Mouse (Mus musculus) myocyte (in vitro differentiated cells): ENCODE results near the gene Plcb4. TPM values are rescaled to one million over a fixed set of nuclear protein-coding genes. Genes with fewer than 3 reads are reported as not detected.

Source experiments
- H3K27me3 ChIP-seq: one replicate; pipeline ENCODE4 v1.6.1; 2011; ENCODE audit not compliant: control insufficient read depth, insufficient read depth, insufficient read length
- H3K36me3 ChIP-seq: one replicate; pipeline ENCODE4 v1.6.1; 2011; ENCODE audit not compliant: control insufficient read depth, insufficient read depth
- H3K4me2 ChIP-seq: one replicate; pipeline ENCODE4 v1.6.1; 2011; ENCODE audit warnings: low read depth, control low read depth
- H3K4me3 ChIP-seq: one replicate; pipeline ENCODE4 v1.5.1; 2011; ENCODE audit warnings: mild to moderate bottlenecking, control low read depth, moderate library complexity
- H3K79me2 ChIP-seq: one replicate; pipeline ENCODE4 v1.6.1; 2011; ENCODE audit not compliant: control insufficient read depth, insufficient read depth
- H3ac ChIP-seq: one replicate; pipeline ENCODE4 v1.6.1; 2011; ENCODE audit not compliant: control insufficient read depth, insufficient read length
- CEBPB ChIP-seq: IDR thresholded peaks from 2 replicates; pipeline ENCODE4 v1.6.1; 2011; ENCODE audit warnings: mild to moderate bottlenecking, moderate library complexity; ENCODE audit not compliant: poor library complexity, insufficient read depth, severe bottlenecking
- E2F4 ChIP-seq: IDR thresholded peaks from one replicate; pipeline ENCODE4 v1.6.1; 2011; ENCODE audit warnings: mild to moderate bottlenecking, control low read depth, moderate library complexity; ENCODE audit not compliant: insufficient read depth
- MAX ChIP-seq: IDR thresholded peaks from one replicate; pipeline ENCODE4 v1.6.1; 2011; ENCODE audit warnings: low read depth, mild to moderate bottlenecking, control low read depth
- MYOD1 ChIP-seq, 3 experiments: IDR thresholded peaks; one replicate each; pipeline ENCODE4 v1.6.1; 2011; ENCODE audit warnings: control low read depth in 2 of 3, low read depth in 2 of 3, mild to moderate bottlenecking in 2 of 3, moderate library complexity in 1 of 3; ENCODE audit not compliant: insufficient read length in 2 of 3, control insufficient read depth in 1 of 3
- MYOG ChIP-seq, 3 experiments: IDR thresholded peaks; one replicate each; pipeline ENCODE4 v1.6.1; 2011; ENCODE audit warnings: control low read depth in 2 of 3, low read depth in 2 of 3, mild to moderate bottlenecking in 2 of 3; ENCODE audit not compliant: insufficient read length in 2 of 3, control insufficient read depth in 1 of 3, insufficient read depth in 1 of 3
- POLR2A ChIP-seq: IDR thresholded peaks from one replicate; pipeline ENCODE4 v1.6.1; 2011; ENCODE audit warnings: low read depth, mild to moderate bottlenecking, control low read depth, moderate library complexity; ENCODE audit not compliant: insufficient read length
- POLR2AphosphoS2 ChIP-seq: IDR thresholded peaks from one replicate; pipeline ENCODE4 v1.6.1; 2011; ENCODE audit warnings: low read depth, control low read depth; ENCODE audit not compliant: insufficient read length
- REST ChIP-seq: IDR thresholded peaks from one replicate; pipeline ENCODE4 v1.6.1; 2011; ENCODE audit warnings: mild to moderate bottlenecking, control low read depth, moderate library complexity; ENCODE audit not compliant: insufficient read depth, insufficient read length
- SRF ChIP-seq: IDR thresholded peaks from one replicate; pipeline ENCODE4 v1.6.1; 2011; ENCODE audit warnings: low read depth; ENCODE audit not compliant: control insufficient read depth, insufficient read length
- TCF12 ChIP-seq: IDR thresholded peaks from one replicate; pipeline ENCODE4 v1.6.1; 2011; ENCODE audit warnings: mild to moderate bottlenecking, control low read depth; ENCODE audit not compliant: poor library complexity, insufficient read depth, severe bottlenecking
- TCF3 ChIP-seq: IDR thresholded peaks from one replicate; pipeline ENCODE4 v1.6.1; 2011; ENCODE audit warnings: low read depth, control low read depth; ENCODE audit not compliant: insufficient read length
- USF1 ChIP-seq: IDR thresholded peaks from one replicate; pipeline ENCODE4 v1.6.1; 2011; ENCODE audit warnings: low read depth, mild to moderate bottlenecking, control low read depth, moderate library complexity
- polyA plus RNA-seq: library from polyadenylated mRNA; unstranded; fragments of >200 nt; fragmentation: generic; extraction: Trizol; gene quantifications from one replicate; pipeline ENCODE4 v1.2.1, GENCODE M21; 2012; ENCODE audit warnings: missing spikeins

The Plcb4 gene
- polyA plus RNA-seq, 1 experiment: 5.3 TPM

GRCm38 (mm10) chr2:135918116-135918515 is 259.3 kb downstream of the Plcb4 start:
- no peak for TF ChIP-seq TCF3
- no peak for TF ChIP-seq CEBPB
- no peak for TF ChIP-seq TCF12
- no peak for TF ChIP-seq USF1
- no peak for TF ChIP-seq MAX
- no peak for TF ChIP-seq POLR2AphosphoS2
- TF ChIP-seq SRF: no peak
- no peak for TF ChIP-seq MYOG (IDR thresholded peaks at IDR 0.05; ENCODE audit: control insufficient read depth in 1 of 3, insufficient read depth in 1 of 3, insufficient read length in 2 of 3, low read depth in 2 of 3)
- Histone ChIP-seq H3K79me2 (no peaks in the 10 kb centered on the region), H3K4me3 (no peak overlapping the region)

GRCm38 (mm10) chr2:135919641-135920040 is 260.8 kb downstream of the Plcb4 start:
- H3K4me3 ChIP-seq: no peak overlapping the region
- no peaks in the 10 kb centered on the region for H3K27me3 ChIP-seq
- H3K36me3 ChIP-seq: no peaks in the 10 kb centered on the region
- H3K4me2 ChIP-seq: no peak overlapping the region
- no peak for TF ChIP-seq REST
- TF ChIP-seq POLR2AphosphoS2: no peak
- no peak for TF ChIP-seq TCF12
- TF ChIP-seq POLR2A: no peak
- no peak for TF ChIP-seq MYOG (IDR thresholded peaks at IDR 0.05; ENCODE audit: control insufficient read depth in 1 of 3, insufficient read depth in 1 of 3, insufficient read length in 2 of 3, low read depth in 2 of 3)
- no peak for TF ChIP-seq MAX
- no peak for TF ChIP-seq TCF3
- no peak for TF ChIP-seq CEBPB
- TF ChIP-seq USF1: no peak
- no peak for TF ChIP-seq E2F4
- no peak for TF ChIP-seq SRF
- TF ChIP-seq MYOD1 (IDR thresholded peaks at IDR 0.05; ENCODE audit: control insufficient read depth in 1 of 3, insufficient read length in 2 of 3, low read depth in 2 of 3): no peak
- H3ac ChIP-seq: no peak overlapping the region
- no peaks in the 10 kb centered on the region for H3K79me2 ChIP-seq

More at GRCm38 (mm10) chr2:135918116-135918515, 259.3 kb downstream of the Plcb4 start:
- H3K4me2 ChIP-seq: no peak overlapping the region
- H3ac ChIP-seq: no peak overlapping the region
- no peaks in the 10 kb centered on the region for H3K36me3 ChIP-seq
- H3K27me3 ChIP-seq: no peaks in the 10 kb centered on the region

- Histone ChIP-seq H3K36me3 (no peaks in the 10 kb centered on the region), H3ac (no peak overlapping the region), H3K79me2 (no peaks in the 10 kb centered on the region), H3K27me3 (no peaks in the 10 kb centered on the region), H3K4me2 (no peak overlapping the region), H3K4me3 (no peak overlapping the region)
- TF ChIP-seq CEBPB (no peak), MAX (no peak), POLR2AphosphoS2 (no peak), USF1 (no peak), MYOG (IDR thresholded peaks at IDR 0.05; ENCODE audit: control insufficient read depth in 1 of 3, insufficient read depth in 1 of 3, insufficient read length in 2 of 3, low read depth in 2 of 3) (no peak), SRF (no peak), REST (no peak), TCF12 (no peak), MYOD1 (IDR thresholded peaks at IDR 0.05; ENCODE audit: control insufficient read depth in 1 of 3, insufficient read length in 2 of 3, low read depth in 2 of 3) (no peak), POLR2A (no peak)
Observed at GRCm38 (mm10) chr2:135926660-135927343, 268.0 kb downstream of the Plcb4 start.

GRCm38 (mm10) chr2:135929021-135929720 is 270.4 kb downstream of the Plcb4 start:
- Histone ChIP-seq H3K36me3 (peaks cover 4% of the 10 kb centered on the region), H3K79me2 (no peaks in the 10 kb centered on the region), H3K4me3 (no peak overlapping the region), H3K27me3 (no peaks in the 10 kb centered on the region), H3ac (no peak overlapping the region), H3K4me2 (no peak overlapping the region)
- no peak for TF ChIP-seq TCF12
- TF ChIP-seq E2F4: no peak
- no peak for TF ChIP-seq SRF
- no peak for TF ChIP-seq CEBPB
- no peak for TF ChIP-seq MYOG (IDR thresholded peaks at IDR 0.05; ENCODE audit: control insufficient read depth in 1 of 3, insufficient read depth in 1 of 3, insufficient read length in 2 of 3, low read depth in 2 of 3)
- TF ChIP-seq POLR2A: no peak
- no peak for TF ChIP-seq TCF3
- TF ChIP-seq USF1: no peak
- no peak for TF ChIP-seq MAX
